Mouse (Mus musculus): ENCODE results near the gene 1700020D05Rik.
"Not testable (repeated sequence)": the region's sequence is repeated elsewhere in the genome, so short reads cannot be mapped to it uniquely, and the experiment has no call there.

1700020D05Rik gene

GRCm38 (mm10) chr19:5494314-5494713 is 9.3 kb downstream of the 1700020D05Rik start:
- DNase-seq, result no peak

- DNase-seq, result not testable (repeated sequence)
Observed at GRCm38 (mm10) chr19:5493301-5493721, 10.3 kb downstream of the 1700020D05Rik start.

- no peak for DNase-seq
Observed at GRCm38 (mm10) chr19:5492641-5493040, 10.9 kb downstream of the 1700020D05Rik start.

- DNase-seq, result peak; percentile 83
Observed at GRCm38 (mm10) chr19:5490898-5491708, 12.5 kb downstream of the 1700020D05Rik start.

GRCm38 (mm10) chr19:5490313-5490897 is 13.2 kb downstream of the 1700020D05Rik start, which contains the start of gene Cfl1:
TSS of gene Cfl1 (plus strand) at chr19:5490455.
- DNase-seq, result peak; percentile 94

GRCm38 (mm10) chr19:5489721-5490120 is 13.9 kb downstream of the 1700020D05Rik start:
- DNase-seq, result not testable (repeated sequence)

- peak; percentile 98 for DNase-seq
Observed at GRCm38 (mm10) chr19:5488878-5489571, 14.6 kb downstream of the 1700020D05Rik start.

GRCm38 (mm10) chr19:5487768-5488550 is 15.6 kb downstream of the 1700020D05Rik start, which contains the start of gene Mus81:
TSS of gene Mus81 (minus strand) at chr19:5488402.
- peak; percentile 99 for DNase-seq

GRCm38 (mm10) chr19:5486771-5487170 is 16.8 kb downstream of the 1700020D05Rik start:
- DNase-seq, result no peak

- peak; percentile 56 for DNase-seq
Observed at GRCm38 (mm10) chr19:5486286-5486685, 17.3 kb downstream of the 1700020D05Rik start.

- DNase-seq, result no peak
Observed at GRCm38 (mm10) chr19:5485821-5486220, 17.8 kb downstream of the 1700020D05Rik start.

- DNase-seq, result no peak
Observed at GRCm38 (mm10) chr19:5485371-5485770, 18.2 kb downstream of the 1700020D05Rik start.

- DNase-seq, result no peak
Observed at GRCm38 (mm10) chr19:5484496-5484895, 19.1 kb downstream of the 1700020D05Rik start.

- DNase-seq, result no peak
Observed at GRCm38 (mm10) chr19:5483386-5484359, 19.9 kb downstream of the 1700020D05Rik start.

- DNase-seq, result no peak
Observed at GRCm38 (mm10) chr19:5481398-5481797, 22.2 kb downstream of the 1700020D05Rik start.

- DNase-seq, result no peak
Observed at GRCm38 (mm10) chr19:5480016-5480415, 23.6 kb downstream of the 1700020D05Rik start.

GRCm38 (mm10) chr19:5477668-5478300 is 25.8 kb downstream of the 1700020D05Rik start:
- no peak for DNase-seq

GRCm38 (mm10) chr19:5477004-5477667 is 26.5 kb downstream of the 1700020D05Rik start:
- DNase-seq, result no peak

- no peak for DNase-seq
Observed at GRCm38 (mm10) chr19:5475069-5475714, 28.4 kb downstream of the 1700020D05Rik start.
